Mouse (Mus musculus) adrenal gland, postnatal 14 days (tissue): Measurements from ENCODE around the gene 9430007A20Rik. TPM values are rescaled to one million over a fixed set of nuclear protein-coding genes. Genes with fewer than 3 reads are reported as not detected.
"Not testable (repeated sequence)": the region's sequence is repeated elsewhere in the genome, so short reads cannot be mapped to it uniquely, and the experiment has no call there.

ENCODE experiments used
- DNase-seq: peaks from one replicate; pipeline ENCODE4 v3.0.0; 2021; ENCODE audit warnings: mixed read lengths
- long read RNA-seq, 2 experiments: library from polyadenylated mRNA; stranded (forward); transcript quantifications; one replicate each; pipeline ENCODE4 v2.0.0; 2021
- total RNA-seq: library from RNA; stranded (reverse); gene quantifications from 2 replicates; pipeline ENCODE4 v1.2.3, GENCODE M21; 2021

The 9430007A20Rik gene
- total RNA-seq: not detected in 2 replicates
- long read RNA-seq, experiment 1: 0 reads
- long read RNA-seq, experiment 2: 0 reads

DNA sequence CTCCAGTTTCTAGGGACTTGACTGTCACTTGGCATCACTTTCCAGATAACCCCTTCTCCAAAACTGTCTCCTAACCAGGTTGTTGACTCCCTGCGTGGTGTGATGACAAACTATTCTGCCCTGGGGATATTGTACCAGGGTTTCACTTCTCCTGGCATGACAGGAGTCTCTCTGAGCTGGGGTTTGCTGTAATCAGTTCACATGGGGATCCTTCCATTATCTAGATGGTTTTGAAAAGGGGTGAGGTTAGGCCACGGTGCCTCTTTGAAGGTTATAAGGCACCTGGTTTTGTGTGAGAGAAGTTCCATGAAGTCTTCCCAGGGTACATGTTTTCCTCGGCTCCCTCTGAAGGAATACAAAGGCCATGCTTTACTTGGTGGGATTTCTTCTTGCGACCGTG lies at the start of gene 9430007A20Rik:
9430007A20Rik (plus strand) TSS at position 301 of the 400 bp plus-strand sequence.
- DNase-seq: no peak

DNA sequence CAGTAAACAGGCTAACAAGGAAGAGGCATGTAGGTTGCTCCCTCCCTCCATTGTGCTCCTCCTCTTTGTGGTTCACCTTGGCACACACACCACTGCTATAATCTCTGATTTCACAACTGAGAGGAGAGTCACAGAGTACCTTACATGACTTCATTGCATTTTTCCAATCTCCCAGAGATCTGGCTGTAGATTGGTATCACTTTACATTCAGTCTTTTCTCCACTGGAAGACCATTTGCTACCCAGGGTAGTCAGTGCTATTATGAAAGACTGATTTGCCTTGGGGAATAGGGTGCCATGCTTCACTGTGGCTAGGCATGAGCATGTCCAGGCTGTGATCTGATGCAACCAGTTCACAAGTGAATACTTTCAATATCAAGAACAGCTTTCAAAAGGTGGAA lies 26.3 kb upstream of the 9430007A20Rik start:
- DNase-seq: no peak

DNA sequence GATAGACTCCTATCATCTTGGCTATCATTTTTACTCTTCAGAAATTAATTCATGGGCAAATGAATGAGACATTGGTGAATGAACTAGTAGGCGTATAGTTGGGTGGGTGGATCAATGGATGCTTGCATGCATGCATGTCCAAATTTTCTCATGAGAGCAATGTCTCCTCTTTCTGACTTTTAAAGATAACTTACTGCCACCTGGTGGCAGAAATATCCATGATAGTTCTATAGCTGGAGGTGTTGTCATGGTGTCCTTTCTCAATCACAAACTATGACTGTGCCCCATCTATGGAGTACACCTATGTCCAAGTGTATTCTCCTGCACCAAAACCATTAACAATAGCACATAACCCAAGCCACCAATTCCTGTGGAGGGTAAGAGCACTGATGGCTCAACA lies 13.1 kb upstream of the 9430007A20Rik start:
- no peak for DNase-seq

DNA sequence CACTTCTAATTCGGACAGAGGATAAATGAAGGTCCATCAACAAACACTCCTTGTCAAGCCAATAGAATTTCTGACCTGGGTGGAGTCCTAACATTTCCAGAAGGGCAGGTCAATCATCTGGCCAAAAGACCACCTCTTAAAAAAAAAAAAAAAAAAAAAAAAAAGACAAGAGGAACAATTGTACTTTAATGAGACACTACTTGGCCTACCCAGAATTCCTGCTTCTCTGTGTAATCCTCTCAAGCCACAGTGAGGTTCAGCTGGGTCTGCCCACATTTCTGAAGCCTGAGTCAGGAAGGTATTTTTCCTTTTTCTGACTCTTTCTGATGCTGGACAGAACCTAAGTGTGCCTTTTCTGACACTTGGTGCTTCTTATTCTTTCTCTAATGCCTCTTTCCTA lies 25.1 kb downstream of the 9430007A20Rik start:
- DNase-seq: no peak

DNA sequence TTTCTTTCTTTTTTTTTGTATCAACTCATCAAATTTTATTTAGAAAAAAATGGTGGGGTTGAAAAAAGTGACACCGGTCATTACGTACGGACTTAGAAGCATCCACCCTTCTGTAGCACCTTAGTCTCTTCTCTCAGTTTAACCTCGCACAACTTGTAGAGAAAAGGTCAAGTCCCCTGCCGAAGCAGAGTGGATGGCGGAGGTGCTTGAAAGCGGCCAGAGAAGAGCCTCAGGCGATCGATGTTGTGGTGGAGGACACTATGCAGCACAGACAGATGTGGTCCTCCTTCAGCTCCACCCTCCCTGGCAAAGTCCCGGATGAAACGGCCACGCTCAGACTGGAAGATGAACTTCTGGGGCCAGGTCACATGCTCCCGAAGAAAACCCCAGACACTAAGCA lies 25.7 kb downstream of the 9430007A20Rik start:
- not testable (repeated sequence) for DNase-seq

DNA sequence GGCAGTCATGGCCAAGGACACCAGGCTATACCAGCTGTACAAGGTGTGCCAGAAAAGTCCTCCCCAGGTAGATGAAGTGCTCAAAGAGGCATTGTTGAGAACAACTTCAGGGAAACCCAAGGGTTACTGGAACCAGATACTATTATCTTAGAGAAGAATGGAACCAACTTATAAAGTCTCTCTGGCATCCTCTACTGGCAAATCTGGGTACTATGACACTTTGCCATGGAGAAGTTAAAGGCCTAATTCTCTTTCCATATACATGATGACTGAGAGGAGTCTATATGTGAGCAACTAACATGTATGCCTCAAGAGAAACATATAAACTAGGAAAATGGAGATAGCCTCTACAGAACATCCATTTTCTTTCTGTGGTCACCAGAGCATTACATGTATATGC lies 31.5 kb downstream of the 9430007A20Rik start:
- no peak for DNase-seq

DNA sequence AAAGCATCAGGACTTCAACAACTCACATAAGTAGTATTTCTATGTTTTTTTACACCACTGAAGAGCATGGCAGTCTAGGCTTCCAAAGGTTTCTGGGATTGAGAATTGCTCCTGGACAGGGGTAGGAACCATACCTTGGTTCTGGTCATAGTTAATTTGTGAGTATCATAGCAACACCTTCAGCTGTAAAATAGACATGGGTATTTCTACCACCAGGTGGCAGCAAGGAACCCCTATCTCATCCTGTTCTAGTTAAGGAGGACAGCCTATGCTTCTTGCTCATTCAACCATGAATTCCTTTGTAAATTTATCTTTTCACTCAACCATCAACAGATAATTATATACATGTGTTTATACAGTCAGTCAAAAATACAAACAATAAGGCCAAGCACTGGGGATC lies 40.2 kb downstream of the 9430007A20Rik start:
- DNase-seq: peak; percentile 7

DNA sequence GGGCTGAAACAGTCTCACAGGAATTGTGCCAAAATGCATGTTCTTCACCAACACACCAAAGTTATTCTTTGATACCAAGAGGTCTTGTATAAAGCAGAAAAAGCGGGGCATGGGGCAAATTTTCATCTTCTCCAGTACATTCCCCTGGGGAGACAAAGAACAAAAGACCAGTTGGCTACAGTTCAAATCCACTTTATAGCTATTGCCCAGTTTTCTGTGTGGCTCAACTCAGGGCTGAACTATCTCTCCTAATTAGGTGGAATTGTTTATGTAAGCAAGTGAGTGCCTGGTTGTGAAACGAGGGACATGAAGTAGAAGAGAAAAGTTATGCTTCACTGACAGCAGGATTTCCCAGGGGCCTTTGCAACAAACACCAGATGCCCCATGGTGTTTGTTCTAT lies 41.6 kb downstream of the 9430007A20Rik start:
- DNase-seq: no peak

DNA sequence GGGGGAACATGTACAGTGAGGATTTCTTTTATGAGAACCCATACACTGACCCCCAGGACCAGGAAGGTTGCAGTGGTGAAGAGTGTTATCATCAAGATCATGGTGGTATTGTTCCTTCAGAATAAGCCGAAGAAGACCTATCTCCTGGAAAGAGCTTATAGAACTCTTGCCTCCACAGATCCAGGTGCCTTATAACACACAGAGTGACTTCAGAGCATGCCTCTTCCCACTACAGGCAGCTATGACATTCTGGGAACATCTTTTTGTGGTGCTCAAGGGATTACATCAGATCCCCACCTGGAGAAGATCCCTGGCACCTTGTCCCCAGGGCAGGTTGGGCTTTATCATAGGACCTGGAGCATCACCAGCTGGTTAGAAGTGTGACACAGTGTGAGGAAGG lies 45.4 kb downstream of the 9430007A20Rik start, which contains the start of gene Gm13124:
Gm13124 (minus strand) TSS at position 101 of the 400 bp plus-strand sequence.
- DNase-seq: no peak

DNA sequence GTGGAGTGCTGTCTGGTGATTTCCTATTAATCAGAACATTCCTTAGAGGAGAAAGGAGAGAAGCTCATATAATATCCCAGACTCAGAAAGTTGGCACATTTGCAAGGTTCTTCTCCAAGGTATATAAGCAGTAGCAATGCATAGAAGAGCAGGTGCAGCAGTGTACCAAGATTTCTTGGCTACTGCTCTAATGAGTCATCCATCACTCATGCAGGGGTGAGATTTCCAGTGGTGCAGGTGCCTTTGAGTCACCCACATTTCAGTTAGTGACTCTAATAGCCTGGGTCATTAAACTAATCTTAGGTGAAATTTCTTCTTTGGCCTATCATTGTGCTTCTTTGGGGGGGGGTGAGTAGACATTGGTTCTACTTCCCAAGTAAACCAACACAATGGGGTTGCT lies 48.1 kb downstream of the 9430007A20Rik start:
- no peak for DNase-seq

Other genes with a start within 250 kb of the 9430007A20Rik start
- not detected in 2 replicates for gene Pramel5, start 239.3 kb upstream of the 9430007A20Rik start, total RNA-seq
- gene Gm13128, start 189.6 kb upstream of the 9430007A20Rik start, total RNA-seq: not detected in 2 replicates
- gene Gm13119, start 161.9 kb upstream of the 9430007A20Rik start, total RNA-seq: not detected in 2 replicates
- not detected in 2 replicates for gene Pramef20, start 141.9 kb upstream of the 9430007A20Rik start, total RNA-seq
- gene Pramef12, start 111.4 kb upstream of the 9430007A20Rik start, total RNA-seq: not detected in 2 replicates
- gene 1700012P22Rik, start 81.0 kb upstream of the 9430007A20Rik start, total RNA-seq: not detected in 2 replicates
- not detected in 2 replicates for gene Gm9944, start 66.5 kb upstream of the 9430007A20Rik start, total RNA-seq
- gene Aadacl3, start 56.1 kb upstream of the 9430007A20Rik start, total RNA-seq: not detected in 2 replicates
- not detected in 2 replicates for gene Gm13124, start 45.3 kb downstream of the 9430007A20Rik start, total RNA-seq
- gene Aadacl4, start 93.9 kb downstream of the 9430007A20Rik start, total RNA-seq: not detected in 2 replicates
- not detected in 2 replicates for gene Gm436, start 166.5 kb downstream of the 9430007A20Rik start, total RNA-seq
- gene Gm13178, start 201.6 kb downstream of the 9430007A20Rik start, total RNA-seq: not detected in 2 replicates